Mouse (Mus musculus) adrenal gland, postnatal 10 days (tissue): Measurements from ENCODE around the gene Cfap54. TPM values are rescaled to one million over a fixed set of nuclear protein-coding genes. Genes with fewer than 3 reads are reported as not detected.

ENCODE experiments used
- DNase-seq: peaks from one replicate; pipeline ENCODE4 v3.0.0; 2021; ENCODE audit warnings: mixed read lengths
- long read RNA-seq, 2 experiments: library from polyadenylated mRNA; stranded (forward); transcript quantifications; one replicate each; pipeline ENCODE4 v2.0.0; 2021
- total RNA-seq, 2 experiments: library from RNA; stranded (reverse); gene quantifications; 2 replicates each; pipeline ENCODE4 v1.2.3; 2021

Gene Cfap54
- total RNA-seq, result 10 to 100 TPM in 1 of 2 experiments, 1 to 10 TPM in 1; 7.3 to 10.2 TPM
- long read RNA-seq, experiment 1, result 0 reads
- long read RNA-seq, experiment 2, partial matches to known transcripts, result 1 of 4 reads
- long read RNA-seq, experiment 2, other reads (novel, unspliced or antisense), result 3 of 4 reads

DNA sequence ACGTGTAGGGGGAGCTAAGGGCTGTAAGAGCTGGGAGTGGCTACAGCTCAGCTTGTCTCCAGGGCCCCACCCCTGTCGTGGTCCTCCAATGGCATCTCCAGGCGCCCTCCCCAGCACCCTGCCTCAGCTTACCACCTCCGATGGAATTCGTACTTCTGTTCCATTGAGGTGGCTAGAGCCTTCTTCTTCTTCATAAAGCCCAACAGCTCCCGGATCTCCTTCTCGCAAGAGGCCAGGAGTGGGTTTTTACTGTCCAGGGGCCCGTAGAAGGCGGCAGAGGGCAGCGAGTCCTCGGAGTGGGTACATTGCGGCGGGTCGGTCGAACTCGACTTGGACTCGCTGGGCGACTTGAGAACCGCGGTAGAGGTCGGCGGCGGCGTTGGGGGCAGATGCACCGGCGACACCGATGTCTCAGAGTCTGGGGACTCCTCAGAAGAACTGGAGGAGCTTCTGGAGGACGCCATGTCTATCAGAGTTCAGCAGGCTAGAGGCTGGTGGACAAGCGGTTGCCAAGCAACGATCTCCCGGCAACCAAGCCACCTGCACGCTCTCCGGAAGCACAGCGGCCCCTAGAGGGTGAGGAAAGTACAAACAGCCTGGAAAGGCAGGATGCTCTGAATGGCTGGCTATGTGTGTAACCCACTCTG is at the start of gene Cfap54:
Gene Cfap54 (minus strand): TSS at position 486 of the 647 bp plus-strand sequence.
- DNase-seq, result peak; percentile 93

DNA sequence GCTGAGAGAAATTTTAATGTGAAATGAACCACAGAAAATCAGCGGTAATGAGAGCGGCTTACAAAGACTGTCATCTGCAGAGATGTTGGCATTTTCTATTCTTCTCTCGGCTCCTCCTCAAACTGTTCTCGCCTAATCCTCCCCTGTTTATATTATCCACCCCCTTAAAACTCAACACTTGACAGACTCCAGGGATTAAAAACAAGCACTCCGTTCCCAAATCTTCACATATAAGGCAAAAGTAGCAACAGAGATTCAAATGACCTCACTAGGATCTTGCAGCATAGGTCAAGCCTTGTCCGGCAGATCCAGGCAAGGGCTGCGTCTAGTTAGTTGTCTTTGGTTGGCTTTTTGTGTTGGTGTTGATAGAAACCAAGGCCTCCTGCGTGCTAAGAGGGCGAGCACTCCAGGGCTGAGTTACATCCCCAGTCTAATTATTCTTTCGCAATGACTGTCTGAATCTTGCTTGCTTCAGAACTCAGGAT is 49.1 kb upstream of the Cfap54 start:
- DNase-seq, result no peak

DNA sequence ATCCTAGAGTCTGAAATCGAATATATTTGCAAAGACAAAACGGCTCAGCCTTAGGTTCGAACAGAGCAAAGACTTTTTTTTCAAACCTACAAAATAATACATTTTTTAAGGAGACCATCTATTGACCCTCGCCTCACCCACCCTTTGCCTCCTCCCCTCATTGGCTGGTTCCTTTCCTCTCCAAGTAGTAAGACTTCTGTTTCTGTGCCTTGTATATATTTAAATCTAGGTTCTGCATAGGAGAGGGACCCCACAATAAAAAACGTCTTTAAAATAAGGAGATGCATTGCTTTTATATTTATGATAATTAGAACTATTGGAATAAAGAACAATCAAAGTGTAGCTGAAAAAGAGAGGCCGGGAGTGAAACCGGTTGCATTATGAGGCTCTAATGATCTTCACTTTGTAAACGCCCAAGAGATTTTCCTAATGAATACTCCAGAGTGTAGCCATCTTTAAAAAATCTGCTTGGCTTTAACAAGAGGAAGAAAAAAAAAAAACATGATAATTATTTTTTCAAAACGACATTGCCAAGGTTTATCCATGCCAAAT is 48.6 kb upstream of the Cfap54 start:
- DNase-seq, result no peak

DNA sequence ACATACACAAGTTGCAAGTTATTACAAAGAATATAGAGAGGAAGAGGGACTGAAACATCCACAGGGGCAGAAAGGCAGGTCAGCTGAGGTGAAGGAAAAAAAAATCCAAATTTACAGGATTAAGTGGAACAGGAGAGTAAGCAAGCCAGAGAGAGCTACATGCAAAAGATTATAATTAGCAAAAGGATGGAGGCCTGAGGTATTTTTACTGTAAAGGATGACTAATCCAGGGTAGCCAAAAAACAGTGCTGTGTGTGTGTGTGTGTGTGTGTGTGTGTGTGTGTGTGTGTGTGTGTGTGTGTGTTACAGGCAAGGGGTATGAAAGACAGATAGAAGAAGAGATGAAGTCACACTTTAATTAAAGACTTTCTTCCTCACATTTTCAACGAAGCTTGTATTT is 47.9 kb upstream of the Cfap54 start:
- DNase-seq, result no peak

DNA sequence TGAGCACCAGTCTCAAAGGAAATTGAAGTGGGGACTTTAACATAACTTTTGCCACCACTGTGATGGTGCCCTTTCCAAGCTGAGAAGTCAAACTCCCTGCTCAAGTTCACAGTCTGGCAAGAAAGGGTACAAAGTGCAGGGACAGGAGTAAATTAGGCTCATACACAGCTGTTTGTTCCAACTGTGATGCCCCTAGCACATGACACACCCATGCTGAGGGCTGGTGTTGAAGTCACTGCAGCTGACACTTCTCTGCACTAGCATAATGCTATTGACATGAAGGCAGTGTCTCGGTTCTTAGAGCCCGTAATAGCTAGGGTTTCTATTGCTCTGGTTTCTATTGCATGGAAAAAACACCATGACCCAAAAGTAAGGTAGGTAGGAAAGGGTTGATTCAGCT is 47.1 kb upstream of the Cfap54 start:
- no peak for DNase-seq

DNA sequence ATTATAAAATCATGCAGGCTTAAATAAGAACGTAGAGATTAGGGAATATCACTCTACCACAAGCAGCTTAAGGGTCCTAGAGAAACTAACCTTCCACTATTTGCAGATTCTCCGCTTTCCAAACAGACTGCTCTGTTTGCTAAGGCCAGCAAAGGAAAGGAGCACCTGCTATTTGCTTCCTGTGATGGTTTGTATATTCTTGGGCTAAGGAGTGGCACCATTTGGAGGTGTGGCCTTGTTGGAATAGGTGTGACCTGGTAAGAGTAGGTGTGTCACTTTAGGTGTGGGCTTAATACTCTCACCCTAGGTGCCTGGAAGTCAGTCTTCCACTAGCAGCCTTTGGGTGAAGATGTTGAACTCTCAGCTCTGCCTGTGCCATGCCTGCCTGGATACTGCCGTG is 44.6 kb upstream of the Cfap54 start:
- no peak for DNase-seq

DNA sequence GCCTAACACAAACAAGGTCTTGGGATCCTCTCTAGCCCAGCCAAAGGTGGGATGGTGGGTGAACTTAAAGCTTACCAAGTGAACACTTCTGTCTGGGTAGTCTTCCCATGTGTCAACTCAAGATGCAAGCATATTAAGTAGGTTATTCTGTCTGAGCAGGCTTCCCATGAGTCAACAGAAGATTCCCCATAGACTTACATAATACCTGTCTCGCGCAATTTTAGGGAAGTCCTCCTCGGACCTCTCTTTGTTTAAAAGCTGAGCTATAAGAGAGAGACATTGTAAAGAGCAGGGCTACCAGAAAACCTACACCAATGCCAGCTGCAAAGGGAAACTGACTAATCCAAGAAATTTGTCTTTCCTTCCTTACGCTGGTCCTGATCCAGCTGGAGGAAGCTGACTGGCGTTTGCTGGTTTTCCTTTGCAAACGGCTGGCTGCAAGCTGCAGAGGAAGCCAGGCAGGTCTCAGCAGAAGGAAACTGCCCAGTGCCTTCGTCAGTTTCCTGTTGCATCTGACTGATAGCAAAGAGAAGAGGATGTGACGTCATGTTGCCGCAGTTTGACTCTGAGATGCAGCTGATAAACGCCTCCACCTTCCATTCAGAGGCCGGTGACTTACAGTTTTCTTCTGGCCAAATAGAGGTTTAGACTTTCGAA is 42.7 kb upstream of the Cfap54 start:
- peak; percentile 53 for DNase-seq

DNA sequence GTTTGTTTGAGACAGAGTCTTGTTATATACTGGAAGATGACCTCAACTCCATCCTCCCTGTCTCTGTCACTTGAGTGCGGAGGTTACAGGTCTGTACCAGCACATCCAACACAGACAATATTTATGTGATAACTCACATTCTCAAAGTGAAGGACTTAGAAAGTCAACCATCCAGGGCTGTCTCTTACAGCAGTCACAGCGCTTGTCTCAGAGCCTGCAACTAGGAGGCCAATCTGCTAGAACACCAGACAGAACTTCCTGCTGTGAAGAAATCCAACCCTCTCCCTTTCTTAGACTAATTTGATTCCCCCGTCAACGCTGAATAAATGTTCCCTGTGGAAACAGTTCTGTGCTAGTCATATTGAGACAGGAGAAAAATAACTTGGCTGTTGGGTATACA is 41.9 kb upstream of the Cfap54 start:
- DNase-seq, result no peak

DNA sequence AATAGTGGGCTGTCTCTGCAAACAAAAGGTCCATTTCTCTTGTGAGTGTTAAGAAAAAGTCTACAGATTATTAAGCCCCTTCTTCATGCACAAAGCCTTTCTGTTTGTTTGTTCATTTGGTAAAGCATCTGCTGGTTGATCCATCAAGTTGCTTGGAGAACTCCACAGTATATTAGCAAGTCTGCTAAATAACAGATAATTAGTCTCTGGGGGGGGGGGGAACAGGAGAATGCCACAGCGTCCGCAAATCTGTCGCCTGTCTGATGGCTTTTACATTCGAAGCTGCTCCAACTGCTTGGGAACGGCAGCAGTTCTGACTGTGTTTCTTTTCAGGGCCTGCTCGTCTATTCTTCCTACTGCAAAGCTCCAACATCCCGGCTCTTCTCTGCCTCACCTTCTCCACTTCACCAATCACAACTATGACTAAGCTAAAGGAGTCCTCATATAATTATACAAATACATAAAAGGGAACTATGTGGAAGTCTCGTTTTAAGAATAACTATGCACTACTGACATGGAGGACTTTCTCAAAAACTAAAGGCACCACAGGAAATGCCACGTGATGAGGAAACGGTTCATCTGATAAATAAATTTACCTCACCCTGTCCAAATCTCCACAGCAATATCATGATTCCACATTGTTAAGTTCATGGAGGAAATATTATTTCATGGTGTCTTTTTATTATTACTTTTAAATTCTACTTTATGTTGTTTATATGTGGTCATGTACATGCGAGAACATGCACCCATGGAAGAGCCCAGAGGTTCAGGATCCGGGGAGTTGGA is 41.2 kb upstream of the Cfap54 start:
- no peak for DNase-seq

DNA sequence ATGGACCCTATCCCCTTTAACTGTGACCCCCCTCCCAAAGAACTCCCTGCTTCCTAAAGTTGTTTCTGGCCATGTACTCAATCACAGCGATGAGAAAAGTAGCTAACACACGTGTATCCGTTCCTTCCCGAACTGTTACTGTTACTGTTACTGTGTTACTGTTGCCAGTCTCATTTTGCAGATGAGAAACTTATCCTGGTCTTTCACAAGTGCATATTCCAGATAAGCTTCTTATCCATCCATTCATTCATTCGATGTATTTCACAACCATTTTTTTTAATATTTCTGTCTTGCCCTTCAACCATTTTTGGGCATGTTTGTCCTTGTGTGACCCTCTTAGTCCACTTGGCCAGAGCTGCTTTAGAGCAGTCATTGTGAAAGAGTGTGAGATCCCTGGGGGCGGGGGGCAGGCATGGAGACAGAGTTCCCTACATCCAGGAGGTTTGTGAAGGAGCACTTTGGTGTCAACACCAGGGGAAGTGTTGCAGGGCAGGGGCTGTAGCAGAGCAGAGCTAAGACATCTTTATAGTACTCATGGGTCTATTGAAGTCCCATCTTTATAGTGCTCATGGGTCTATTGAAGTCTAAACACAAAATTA is 39.9 kb upstream of the Cfap54 start:
- peak; percentile 75 for DNase-seq

- DNase-seq, result no peak
Measured at GRCm38 (mm10) chr10:93119809-93120208, 38.4 kb upstream of the Cfap54 start.

GRCm38 (mm10) chr10:93116636-93117035 is 35.2 kb upstream of the Cfap54 start:
- peak; percentile 32 for DNase-seq

DNA sequence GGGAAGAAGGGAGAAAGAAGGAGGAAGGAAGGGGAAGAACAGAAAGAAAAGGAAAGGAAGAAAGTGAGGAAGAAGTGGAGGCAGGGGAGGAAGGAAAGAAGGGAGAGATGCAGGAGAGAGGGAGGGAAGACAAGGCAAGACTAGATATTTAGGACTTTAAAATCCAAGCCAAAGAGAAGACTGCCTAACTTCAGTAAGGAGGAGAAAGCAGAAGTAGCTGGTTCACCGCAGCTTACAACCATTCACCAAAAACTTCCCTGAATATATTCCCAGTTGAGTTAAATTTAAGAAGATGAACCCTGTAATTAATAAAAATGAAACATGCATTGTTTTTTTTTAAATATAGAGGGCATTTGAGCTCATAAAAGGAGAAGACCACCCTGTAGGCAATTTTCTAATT is 34.3 kb upstream of the Cfap54 start:
- DNase-seq, result no peak

GRCm38 (mm10) chr10:93114782-93115181 is 33.4 kb upstream of the Cfap54 start:
- DNase-seq, result no peak

- DNase-seq, result no peak
Measured at GRCm38 (mm10) chr10:93113968-93114367, 32.5 kb upstream of the Cfap54 start.

DNA sequence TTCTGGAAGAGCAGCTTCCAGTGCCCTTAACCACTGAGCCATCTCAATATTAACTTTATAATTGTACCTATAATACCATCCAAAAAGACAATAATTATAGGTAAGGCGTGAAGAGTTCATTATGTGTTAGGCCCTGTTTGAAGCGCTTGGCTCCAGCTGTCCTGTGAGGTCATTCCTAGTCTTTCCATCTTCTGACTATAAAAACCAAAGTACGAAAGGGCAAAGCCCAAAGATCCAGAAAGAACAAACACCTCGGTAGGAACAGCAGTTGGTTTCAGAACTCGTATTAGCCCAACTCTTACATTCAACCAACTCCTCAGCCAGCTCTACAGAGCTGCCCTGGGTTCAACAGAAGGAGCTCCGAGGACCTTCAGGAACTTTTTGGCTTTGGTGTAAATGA is 30.6 kb upstream of the Cfap54 start:
- no peak for DNase-seq

GRCm38 (mm10) chr10:93111412-93111811 is 30.0 kb upstream of the Cfap54 start:
- peak; percentile 53 for DNase-seq

DNA sequence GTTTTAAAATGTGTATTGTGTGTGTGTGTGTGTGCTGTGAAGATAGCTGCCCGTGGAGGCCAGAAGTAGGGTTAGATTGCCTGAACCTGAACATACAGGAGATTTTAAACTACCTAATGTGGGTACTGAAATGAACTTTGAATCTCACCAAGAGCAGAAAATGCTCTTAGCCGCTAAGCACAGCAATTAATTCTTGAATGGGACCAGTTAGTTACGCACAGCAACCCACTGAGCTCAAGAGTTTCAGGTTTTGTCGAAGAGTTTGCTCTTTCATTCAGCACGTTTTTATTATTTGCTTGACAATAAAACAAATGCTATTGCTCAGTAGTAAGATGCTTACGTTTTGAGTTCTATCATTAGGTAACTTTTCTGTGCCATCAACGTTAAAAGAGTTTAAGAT is 23.9 kb upstream of the Cfap54 start:
- no peak for DNase-seq

- no peak for DNase-seq
Measured at GRCm38 (mm10) chr10:93104357-93104756, 22.9 kb upstream of the Cfap54 start.

DNA sequence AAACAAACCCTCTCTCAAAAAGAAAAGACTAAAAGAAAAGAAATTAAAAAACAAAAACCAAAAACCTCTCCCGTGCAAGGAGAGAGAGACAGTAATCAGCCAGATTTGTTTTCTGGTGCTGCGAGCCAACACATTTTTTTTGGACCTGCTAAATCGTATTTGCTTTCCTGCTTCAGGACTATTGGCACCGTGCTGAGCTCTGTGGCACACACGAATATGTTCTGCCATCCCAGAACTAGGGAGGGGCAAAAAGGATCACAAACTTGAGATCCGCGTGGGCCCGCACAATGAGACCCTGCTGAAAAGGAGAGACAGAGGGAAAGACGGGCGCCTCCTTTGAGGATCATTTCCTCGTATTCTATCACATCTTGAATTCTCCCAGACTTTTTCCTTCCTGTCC is 22.3 kb upstream of the Cfap54 start:
- DNase-seq, result no peak

DNA sequence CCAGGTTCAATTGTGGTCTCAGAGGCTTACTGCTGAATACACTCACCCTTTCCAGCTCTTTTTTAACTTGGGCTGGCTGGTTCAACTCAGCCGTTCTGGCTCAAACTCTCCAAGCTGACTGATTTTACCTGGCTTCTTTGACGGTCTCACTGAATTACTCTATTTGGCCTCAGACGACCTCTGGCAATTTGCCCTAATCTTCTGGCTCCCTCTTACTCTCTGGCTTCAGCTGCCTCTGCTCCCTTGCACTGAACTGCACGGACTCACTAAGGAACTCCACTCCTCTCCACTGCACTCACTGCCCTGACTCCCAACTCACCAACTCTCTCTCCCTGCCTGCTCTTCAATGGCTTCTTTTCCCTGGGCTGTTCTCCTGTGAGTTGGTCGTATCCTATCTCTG is 20.9 kb upstream of the Cfap54 start:
- DNase-seq, result peak; percentile 39

GRCm38 (mm10) chr10:93098211-93098805 is 16.9 kb upstream of the Cfap54 start:
- DNase-seq, result no peak
